Mouse (Mus musculus) cerebellum, adult 9-11 months (tissue): ENCODE measurements around the gene Nkx1-2.

Experiments
- DNase-seq: peaks from one replicate; pipeline ENCODE4 v3.0.0; 2022

The Nkx1-2 gene

GRCm38 (mm10) chr7:132599071-132599975 is at the start of gene Nkx1-2:
Gene Nkx1-2, minus strand, starts transcription at chr7:132599637.
- DNase-seq, result no peak

- no peak for DNase-seq
These were observed 47.1 kb upstream of the Nkx1-2 start for GRCm38 (mm10) chr7:132646514-132646913.

- no peak for DNase-seq
These were observed 45.3 kb upstream of the Nkx1-2 start for GRCm38 (mm10) chr7:132644605-132645279.

GRCm38 (mm10) chr7:132641606-132642005 is 42.2 kb upstream of the Nkx1-2 start:
- no peak for DNase-seq

GRCm38 (mm10) chr7:132640946-132641345 is 41.5 kb upstream of the Nkx1-2 start:
- no peak for DNase-seq

GRCm38 (mm10) chr7:132638446-132639087 is 39.1 kb upstream of the Nkx1-2 start:
- DNase-seq, result peak; percentile 55

GRCm38 (mm10) chr7:132637292-132637691 is 37.9 kb upstream of the Nkx1-2 start:
- no peak for DNase-seq

- peak; percentile 22 for DNase-seq
These were observed 31.9 kb upstream of the Nkx1-2 start for GRCm38 (mm10) chr7:132631313-132631712.

GRCm38 (mm10) chr7:132627448-132627847 is 28.0 kb upstream of the Nkx1-2 start:
- no peak for DNase-seq

- DNase-seq, result no peak
These were observed 26.7 kb upstream of the Nkx1-2 start for GRCm38 (mm10) chr7:132626174-132626573.

GRCm38 (mm10) chr7:132624161-132624560 is 24.7 kb upstream of the Nkx1-2 start:
- no peak for DNase-seq

GRCm38 (mm10) chr7:132619975-132620918 is 20.8 kb upstream of the Nkx1-2 start:
- no peak for DNase-seq

- DNase-seq, result no peak
These were observed 20.1 kb upstream of the Nkx1-2 start for GRCm38 (mm10) chr7:132619549-132619948.

- DNase-seq, result no peak
These were observed 17.7 kb upstream of the Nkx1-2 start for GRCm38 (mm10) chr7:132617021-132617564.

- no peak for DNase-seq
These were observed 17.0 kb upstream of the Nkx1-2 start for GRCm38 (mm10) chr7:132616391-132616790.

GRCm38 (mm10) chr7:132615346-132615745 is 15.9 kb upstream of the Nkx1-2 start:
- no peak for DNase-seq

GRCm38 (mm10) chr7:132611530-132611929 is 12.1 kb upstream of the Nkx1-2 start:
- DNase-seq, result no peak

- DNase-seq, result peak; percentile 55
These were observed 11.3 kb upstream of the Nkx1-2 start, which contains the start of gene Lhpp for GRCm38 (mm10) chr7:132610468-132611318. Gene Lhpp, plus strand, starts transcription at chr7:132610638.

GRCm38 (mm10) chr7:132608316-132609020 is 9.0 kb upstream of the Nkx1-2 start:
- peak; percentile 22 for DNase-seq

- no peak for DNase-seq
These were observed 6.3 kb upstream of the Nkx1-2 start for GRCm38 (mm10) chr7:132605689-132606088.
